Mouse (Mus musculus) lung, postnatal 0 days (tissue): ENCODE measurements around the gene Muc4.

Experiments used
- CTCF ChIP-seq: IDR thresholded peaks from 2 replicates; pipeline ENCODE4 v1.5.1; 2016; ENCODE audit warnings: antibody characterized with exemption, mild to moderate bottlenecking
- EP300 ChIP-seq: IDR thresholded peaks from 2 replicates; pipeline ENCODE4 v1.6.1; 2016; ENCODE audit warnings: antibody characterized with exemption, mild to moderate bottlenecking, control low read depth

DNA sequence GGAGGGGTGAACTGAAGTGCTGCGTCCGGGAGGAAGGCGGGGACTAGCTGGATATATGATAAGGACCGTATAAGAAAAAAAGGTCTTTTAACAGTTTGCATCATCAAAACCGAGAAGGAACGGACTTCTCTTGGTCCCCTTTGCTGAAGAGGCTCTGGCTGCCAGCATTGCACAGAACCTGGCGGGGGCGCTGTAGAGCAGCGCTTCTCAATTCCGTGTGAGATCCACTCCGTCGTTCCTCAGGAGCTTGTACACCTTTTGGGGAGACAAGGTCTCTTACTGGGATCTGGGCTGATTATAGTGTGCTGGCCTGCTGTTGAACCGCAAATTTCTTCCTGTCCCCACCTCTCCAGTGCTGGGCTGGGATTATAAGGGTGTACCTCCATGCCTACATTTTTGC is 20.3 kb upstream of the Muc4 start:
- TF ChIP-seq CTCF (peak; percentile 74), EP300 (no peak)
